Mouse (Mus musculus) spleen, adult 2 months (tissue): ENCODE data around the gene Enkur. TPM values are rescaled to one million over a fixed set of nuclear protein-coding genes. Genes with fewer than 3 reads are reported as not detected.

Experiments used
- DNase-seq, 2 experiments: peaks; one replicate each; pipeline versions ENCODE4 v3.0.0 to v3.0.0-alpha.2; 2012 to 2021; ENCODE audit warnings: low spot score in 2 of 2, low read depth in 1 of 2
- H3K27ac ChIP-seq: fragments of 200-500 bp; 2 replicates; pipeline ENCODE4 v1.5.1; 2012; ENCODE audit warnings: low read length, inconsistent platforms; ENCODE audit not compliant: insufficient read depth
- H3K27me3 ChIP-seq: fragments of 200-500 bp; 2 replicates; pipeline ENCODE4 v1.6.1; 2012; ENCODE audit warnings: mild to moderate bottlenecking, moderate library complexity, low read length, inconsistent platforms; ENCODE audit not compliant: control insufficient read depth, insufficient read depth
- H3K36me3 ChIP-seq: fragments of 200-500 bp; 2 replicates; pipeline ENCODE4 v1.6.1; 2012; ENCODE audit warnings: mild to moderate bottlenecking, low read length, inconsistent platforms; ENCODE audit not compliant: control insufficient read depth, insufficient read depth
- H3K4me1 ChIP-seq: fragments of 200-500 bp; 2 replicates; pipeline ENCODE4 v1.6.1; 2011; ENCODE audit warnings: inconsistent platforms; ENCODE audit not compliant: control insufficient read depth, insufficient read depth, insufficient read length
- H3K4me3 ChIP-seq: fragments of 200-500 bp; 2 replicates; pipeline ENCODE4 v1.5.1; 2011; ENCODE audit warnings: mild to moderate bottlenecking, inconsistent platforms; ENCODE audit not compliant: insufficient read depth, insufficient read length; ENCODE audit errors: extremely low read depth
- CTCF ChIP-seq: fragments of 200-500 bp; IDR thresholded peaks from 2 replicates; pipeline ENCODE4 v1.5.1; 2011; ENCODE audit warnings: mild to moderate bottlenecking, inconsistent platforms; ENCODE audit not compliant: insufficient read depth, insufficient read length, insufficient replicate concordance; ENCODE audit errors: extremely low read depth
- POLR2A ChIP-seq: fragments of 200-500 bp; IDR thresholded peaks from 2 replicates; pipeline ENCODE4 v1.6.1; 2011; ENCODE audit warnings: low read depth, low read length, inconsistent platforms
- WGBS: fragments of 180-500 bp; shearing (Covaris S2); methylation state at CpG from one replicate; pipeline ENCODE4 v1.1.7; 2018; 5-methylcytosine and 5-hydroxymethylcytosine counted together
- polyA plus RNA-seq: library from polyadenylated mRNA; depleted of rRNA; stranded (reverse); fragments of >200 nt; gene quantifications from 2 replicates; pipeline ENCODE4 v1.2.3, GENCODE M21; 2012

Gene Enkur
- polyA plus RNA-seq, 1 experiment = not detected

DNA sequence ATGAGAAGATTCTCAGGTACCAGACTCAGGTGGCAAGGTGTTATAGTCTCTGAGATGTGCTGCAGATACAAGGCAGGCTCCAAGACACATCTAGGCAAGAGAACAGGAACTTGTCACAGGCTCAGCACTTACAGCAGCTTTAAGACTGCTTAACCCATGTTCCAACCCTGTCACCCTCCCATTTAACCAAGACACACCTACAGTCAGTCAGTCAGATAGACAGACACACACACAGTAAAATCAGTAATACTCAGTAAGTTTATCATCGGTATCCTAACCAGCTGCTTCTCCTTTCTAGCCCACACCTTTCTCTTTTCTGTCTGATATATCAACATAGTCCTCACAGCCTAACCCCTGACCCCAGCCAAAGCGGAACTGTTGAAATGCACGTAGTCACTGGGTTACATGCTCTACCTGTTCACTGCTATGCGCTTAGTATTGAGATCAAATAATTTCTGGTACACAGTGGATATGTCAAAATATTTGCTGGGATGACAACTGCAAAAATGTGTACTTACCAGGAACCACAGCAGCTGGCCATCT lies 30.8 kb upstream of the Enkur start:
- DNase-seq = no peak
- no peaks in the 10 kb centered on the region for H3K36me3 ChIP-seq
- 62% methylated on average over 4 of the region's 4 CpGs for WGBS
- H3K4me3 ChIP-seq = no peak overlapping the region
- no peaks in the 10 kb centered on the region for H3K4me1 ChIP-seq
- H3K27me3 ChIP-seq = no peaks in the 10 kb centered on the region
- TF ChIP-seq POLR2A (no peak), CTCF (no peak)
- no peak overlapping the region for H3K27ac ChIP-seq

DNA sequence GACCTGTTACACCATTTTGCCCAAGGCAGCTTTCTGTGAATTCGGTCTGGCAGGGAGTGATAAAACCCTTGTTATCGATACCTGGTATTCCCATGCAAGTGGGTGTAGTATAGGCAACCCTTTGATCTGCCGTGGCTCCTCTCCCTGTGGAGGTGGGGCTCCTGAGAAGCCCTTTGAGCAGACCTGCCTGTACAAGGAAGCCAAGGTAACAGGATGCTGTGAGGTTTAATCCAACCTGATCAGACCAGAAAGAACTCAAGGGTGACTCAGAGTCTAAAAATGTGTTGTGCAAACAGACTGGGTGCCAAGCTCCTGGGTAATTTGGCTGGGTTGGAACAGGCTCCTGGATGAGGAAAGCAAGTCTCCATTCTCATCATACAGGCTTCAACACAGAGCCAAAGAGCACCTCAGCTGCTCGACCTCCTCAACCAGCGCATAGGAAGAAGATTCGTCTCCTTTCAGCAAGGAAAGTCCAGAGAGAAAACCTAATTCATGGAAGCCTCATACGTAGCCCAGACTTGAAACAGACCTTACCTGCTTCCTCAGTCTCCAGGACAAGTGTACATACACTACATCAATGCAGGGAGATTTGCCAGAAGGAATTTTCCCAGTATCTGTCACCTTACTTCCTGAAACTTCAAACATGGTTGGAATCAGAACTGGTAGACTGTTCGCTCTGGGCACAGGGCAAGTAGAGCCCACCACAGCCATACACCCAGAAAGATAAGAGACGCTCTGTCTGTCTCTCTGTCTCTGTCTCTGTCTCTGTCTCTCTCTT lies 29.9 kb upstream of the Enkur start:
- WGBS = 83% methylated on average over 9 of the region's 9 CpGs
- no peaks in the 10 kb centered on the region for H3K27me3 ChIP-seq
- H3K4me1 ChIP-seq = no peaks in the 10 kb centered on the region
- no peak overlapping the region for H3K27ac ChIP-seq
- no peak for TF ChIP-seq CTCF
- no peaks in the 10 kb centered on the region for H3K36me3 ChIP-seq
- DNase-seq = no peak
- H3K4me3 ChIP-seq = no peak overlapping the region

DNA sequence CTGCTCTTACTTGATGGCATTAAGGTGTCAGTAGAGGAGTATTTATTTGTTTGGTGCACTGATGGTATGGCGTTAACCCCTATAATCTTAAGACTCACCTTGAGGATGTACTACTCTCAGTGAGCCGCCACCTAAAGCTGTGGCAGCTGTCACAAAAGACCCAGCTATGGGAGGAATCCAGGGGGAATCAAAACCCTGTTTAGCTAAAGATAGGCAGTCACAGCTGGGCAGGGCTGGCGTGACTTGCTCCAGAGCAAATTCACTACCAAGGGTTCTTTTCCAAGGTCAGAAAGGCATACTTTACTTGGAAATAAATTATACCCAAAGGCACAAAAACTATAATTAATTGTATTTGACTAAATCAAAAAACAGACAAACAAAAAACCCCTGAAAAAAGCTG lies 26.0 kb upstream of the Enkur start:
- TF ChIP-seq POLR2A = no peak
- TF ChIP-seq CTCF = no peak
- Histone ChIP-seq H3K4me3 (no peak overlapping the region), H3K36me3 (no peaks in the 10 kb centered on the region), H3K27me3 (no peaks in the 10 kb centered on the region), H3K4me1 (no peaks in the 10 kb centered on the region), H3K27ac (no peak overlapping the region)
- 87% methylated on average over 3 of the region's 3 CpGs for WGBS
- DNase-seq = no peak

DNA sequence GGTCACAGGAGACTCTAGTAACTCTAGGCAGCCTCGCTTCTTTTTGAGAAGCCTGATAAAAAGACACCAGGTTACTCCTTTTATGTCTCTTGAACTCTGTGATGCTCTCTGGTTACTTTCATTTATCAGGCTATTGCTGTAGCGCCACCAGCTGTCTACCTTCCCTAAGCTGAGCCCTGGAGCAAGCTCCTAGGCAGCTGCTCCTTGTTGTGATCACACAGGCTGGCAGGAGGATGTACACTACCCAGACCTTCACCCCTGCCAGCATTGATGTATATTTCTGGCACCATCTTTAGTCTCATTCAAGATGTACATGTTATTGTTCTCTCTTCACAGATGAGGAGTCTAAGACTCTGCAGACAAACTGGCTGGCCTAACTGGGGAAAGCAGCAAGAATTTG lies 25.1 kb upstream of the Enkur start:
- WGBS = 62% methylated on average over 2 of the region's 2 CpGs
- H3K27ac ChIP-seq = no peak overlapping the region
- no peaks in the 10 kb centered on the region for H3K36me3 ChIP-seq
- H3K27me3 ChIP-seq = no peaks in the 10 kb centered on the region
- no peak for DNase-seq
- no peak overlapping the region for H3K4me3 ChIP-seq
- TF ChIP-seq CTCF = no peak
- TF ChIP-seq POLR2A = no peak
- H3K4me1 ChIP-seq = no peaks in the 10 kb centered on the region

DNA sequence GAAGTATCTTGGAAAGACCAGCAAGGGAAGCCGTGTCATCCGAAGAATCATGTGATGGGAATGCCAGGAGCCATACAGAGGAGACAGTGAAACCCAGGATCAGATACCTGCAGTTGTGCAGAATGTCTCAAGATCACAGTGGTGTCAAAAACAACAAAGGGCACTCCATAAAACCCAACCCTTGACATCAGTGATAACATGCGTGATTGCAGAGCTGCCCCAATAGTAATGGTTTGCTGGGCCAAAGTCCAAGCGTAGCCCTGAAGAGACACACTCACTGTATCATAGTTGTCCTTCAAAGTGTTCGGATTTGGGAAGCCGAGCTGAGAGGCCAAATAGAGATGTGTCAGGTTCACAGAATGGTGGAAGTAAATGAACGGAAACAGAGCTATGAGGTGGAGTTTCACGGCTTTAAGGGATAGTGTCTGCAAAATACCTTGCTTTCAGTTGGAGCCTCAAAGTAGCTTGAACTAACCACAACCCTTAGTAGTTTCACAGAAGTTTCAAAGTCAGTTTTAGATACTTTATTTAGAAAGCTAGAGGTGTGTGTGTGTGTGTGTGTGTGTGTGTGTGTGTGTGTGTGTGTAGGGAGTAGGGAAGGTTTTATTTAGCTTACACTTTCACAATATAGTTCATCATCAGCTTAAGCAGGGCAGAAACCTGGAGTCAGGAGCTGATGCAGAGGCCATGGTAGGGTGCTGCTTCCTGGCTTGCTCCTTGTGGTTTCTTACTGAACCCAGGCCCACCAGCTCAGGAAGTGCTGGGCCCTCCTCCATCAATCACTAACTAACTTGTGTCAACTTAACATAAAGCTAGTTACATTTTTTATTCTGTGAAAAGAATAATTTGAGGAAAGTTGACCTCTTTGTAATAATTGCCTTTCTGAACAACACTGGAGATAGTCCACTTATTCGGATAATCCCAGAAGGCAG lies 17.6 kb upstream of the Enkur start:
- WGBS = 57% methylated on average over 9 of the region's 9 CpGs
- H3K4me1 ChIP-seq = no peaks in the 10 kb centered on the region
- H3K4me3 ChIP-seq = no peak overlapping the region
- no peak overlapping the region for H3K27ac ChIP-seq
- DNase-seq = no peak
- TF ChIP-seq POLR2A = no peak
- no peak for TF ChIP-seq CTCF
- H3K27me3 ChIP-seq = no peaks in the 10 kb centered on the region
- no peaks in the 10 kb centered on the region for H3K36me3 ChIP-seq

GRCm38 (mm10) chr2:21215284-21215683 lies 10.1 kb upstream of the Enkur start:
- WGBS = 88% methylated on average over 2 of the region's 2 CpGs
- H3K4me1 ChIP-seq = no peaks in the 10 kb centered on the region
- no peak overlapping the region for H3K27ac ChIP-seq
- H3K4me3 ChIP-seq = no peak overlapping the region
- H3K27me3 ChIP-seq = no peaks in the 10 kb centered on the region
- TF ChIP-seq CTCF = no peak
- no peak for TF ChIP-seq POLR2A
- H3K36me3 ChIP-seq = no peaks in the 10 kb centered on the region; the same call in 1 of the 2 replicates
- DNase-seq = no peak

DNA sequence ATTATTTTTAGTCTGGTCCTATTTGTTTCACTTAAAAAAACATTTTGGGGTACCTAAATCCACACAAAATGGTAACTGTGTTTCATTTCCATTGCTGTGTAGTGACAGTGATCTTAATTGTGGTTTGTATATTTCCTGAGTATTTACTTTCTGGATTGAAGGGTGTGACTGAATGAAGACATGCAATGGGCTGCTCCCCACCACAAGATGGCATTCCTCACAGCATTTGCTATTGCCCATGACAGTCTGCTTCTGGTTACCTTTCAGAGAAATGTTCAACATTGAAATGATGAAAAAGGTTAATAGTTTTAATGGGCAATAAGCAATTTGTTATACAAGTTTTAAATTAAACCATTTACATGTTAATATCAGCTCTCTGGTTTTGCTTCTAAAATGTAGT lies 9.2 kb upstream of the Enkur start:
- no peak for DNase-seq
- H3K4me3 ChIP-seq = no peak overlapping the region
- H3K4me1 ChIP-seq = no peaks in the 10 kb centered on the region
- no peaks in the 10 kb centered on the region; the same call in 1 of the 2 replicates for H3K36me3 ChIP-seq
- no peaks in the 10 kb centered on the region for H3K27me3 ChIP-seq
- no peak overlapping the region for H3K27ac ChIP-seq
- TF ChIP-seq POLR2A (no peak), CTCF (no peak)
